Mouse (Mus musculus): ENCODE measurements around the gene Snx21.

Snx21 gene

GRCm38 (mm10) chr2:164794293-164794692, 8.7 kb downstream of the Snx21 start:
- peak; percentile 95 for DNase-seq (ENCODE audit: low read depth)

- no peak for DNase-seq (ENCODE audit: low read depth)
Measured at GRCm38 (mm10) chr2:164795868-164796267, 10.2 kb downstream of the Snx21 start.

DNA sequence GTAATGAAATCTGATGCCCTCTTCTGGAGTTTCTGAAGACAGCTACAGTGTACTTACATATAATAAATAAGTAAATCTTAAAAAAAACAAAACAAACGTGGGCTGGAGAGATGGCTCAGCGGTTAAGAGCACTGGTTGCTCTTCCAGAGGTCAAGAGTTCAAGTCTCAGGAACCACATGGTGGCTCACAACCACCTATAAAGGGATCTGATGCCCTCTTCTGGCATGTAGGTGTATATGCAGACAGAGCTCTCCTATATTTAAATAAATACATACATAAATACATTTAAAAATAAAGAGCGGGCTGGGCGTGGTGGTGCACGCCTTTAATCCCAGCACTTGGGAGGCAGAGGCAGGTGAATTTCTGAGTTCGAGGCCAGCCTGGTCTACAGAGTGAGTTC, 12.9 kb downstream of the Snx21 start:
- DNase-seq (ENCODE audit: low read depth), result peak; percentile 53

- DNase-seq (ENCODE audit: low read depth), result no peak
Measured at GRCm38 (mm10) chr2:164800252-164801004, 14.8 kb downstream of the Snx21 start.

DNA sequence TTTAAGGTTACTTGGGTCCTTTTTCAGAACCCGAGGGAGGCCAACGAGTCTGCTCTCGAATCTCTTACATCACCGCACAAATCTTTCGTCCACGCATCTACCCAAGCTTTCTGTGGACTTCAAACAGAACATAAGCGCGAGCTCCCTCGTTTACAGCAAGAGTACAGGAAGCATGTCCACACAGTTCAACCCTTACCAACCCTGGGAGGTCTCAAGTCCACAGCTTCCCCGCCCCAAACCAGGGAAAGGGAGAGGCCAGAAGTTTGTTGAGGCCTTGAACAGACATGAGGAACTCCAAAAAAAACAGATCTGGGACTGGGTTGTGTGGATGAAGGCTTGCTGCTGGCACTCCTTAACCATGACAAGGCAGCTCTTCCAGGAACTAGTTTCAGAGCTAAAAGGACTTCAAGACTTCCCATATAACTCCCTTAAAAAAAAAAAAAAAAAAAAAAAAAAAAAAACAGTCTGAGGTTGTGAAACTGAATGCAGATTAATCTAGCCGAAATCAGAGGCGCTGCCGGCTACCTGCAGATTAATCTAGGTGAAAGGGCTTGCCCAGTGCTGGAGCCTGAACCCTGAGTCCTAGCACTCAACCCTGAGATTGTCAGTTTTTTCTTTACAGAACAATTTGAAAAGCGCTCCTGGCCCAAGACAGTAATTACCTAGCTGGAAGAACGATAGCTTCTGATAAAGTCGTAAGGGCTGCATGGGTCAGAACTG, 17.7 kb downstream of the Snx21 start:
- no peak for DNase-seq (ENCODE audit: low read depth)

DNA sequence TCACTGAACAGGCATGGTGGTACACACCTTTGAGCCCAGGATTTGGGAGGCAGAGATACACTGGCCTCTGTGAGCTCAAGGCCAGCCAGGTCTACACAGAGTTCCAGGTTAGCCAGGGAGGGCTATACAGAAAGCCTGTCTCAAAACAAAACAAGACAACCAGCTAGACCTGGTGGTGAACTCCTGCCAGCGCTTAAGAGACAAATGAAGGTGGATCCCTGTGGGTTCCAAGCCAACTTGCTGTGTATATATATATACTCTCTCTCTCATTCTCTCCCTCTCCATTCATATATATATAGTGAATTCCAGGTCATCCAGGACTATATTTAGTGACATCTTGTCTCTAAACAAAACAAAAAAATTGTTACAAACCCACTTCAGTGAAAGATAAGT, 18.3 kb downstream of the Snx21 start:
- DNase-seq (ENCODE audit: low read depth), result no peak

DNA sequence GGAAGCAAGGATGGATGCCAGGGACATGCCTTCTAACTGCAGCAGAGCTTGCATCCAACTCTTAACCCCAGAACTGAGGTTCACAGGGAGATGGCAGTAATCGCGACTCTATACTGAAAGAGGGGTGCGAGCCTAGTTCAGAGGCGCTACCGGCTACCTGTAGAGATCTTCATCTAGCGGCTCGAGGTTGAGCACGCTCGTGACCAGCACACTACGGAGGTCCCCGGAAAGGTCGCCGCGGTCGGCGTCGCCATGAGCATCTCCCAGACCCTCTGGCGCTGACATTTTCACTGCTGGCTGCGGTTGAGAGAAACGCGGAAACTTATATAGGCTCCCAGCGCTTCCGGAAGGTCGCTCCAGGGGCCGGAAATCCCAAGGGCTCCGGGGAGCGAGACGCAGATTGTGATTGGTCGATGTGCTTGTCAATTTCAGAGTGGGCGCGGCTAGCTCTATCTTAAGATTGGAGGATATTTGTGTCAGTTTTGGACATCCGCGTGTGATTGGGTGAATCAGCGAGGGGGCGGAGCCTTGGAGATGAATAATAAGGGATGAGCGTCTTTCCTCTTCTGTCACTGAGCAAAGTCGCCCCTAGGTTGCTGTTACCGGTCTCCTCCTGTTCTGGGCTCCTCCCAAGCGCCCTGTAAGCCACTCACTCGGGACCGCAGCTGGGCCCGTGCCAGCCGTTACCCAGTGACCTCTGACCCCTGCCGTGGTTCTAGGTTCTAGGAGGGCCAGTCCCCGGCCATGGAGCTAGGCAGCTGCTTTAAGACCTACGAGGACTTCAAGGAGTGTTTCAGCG, 19.1 kb downstream of the Snx21 start, which contains the start of the genes Acot8 and Zswim3:
TSS of gene Acot8 (minus strand) at position 350 of the 799 bp plus-strand sequence.
TSS of gene Zswim3 (plus strand) at position 566 of the 799 bp plus-strand sequence.
- peak; percentile 99 for DNase-seq (ENCODE audit: low read depth)

- no peak for DNase-seq (ENCODE audit: low read depth)
Measured at GRCm38 (mm10) chr2:164805332-164805718, 19.7 kb downstream of the Snx21 start.

- no peak for DNase-seq (ENCODE audit: low read depth)
Measured at GRCm38 (mm10) chr2:164806614-164807013, 21.0 kb downstream of the Snx21 start.

DNA sequence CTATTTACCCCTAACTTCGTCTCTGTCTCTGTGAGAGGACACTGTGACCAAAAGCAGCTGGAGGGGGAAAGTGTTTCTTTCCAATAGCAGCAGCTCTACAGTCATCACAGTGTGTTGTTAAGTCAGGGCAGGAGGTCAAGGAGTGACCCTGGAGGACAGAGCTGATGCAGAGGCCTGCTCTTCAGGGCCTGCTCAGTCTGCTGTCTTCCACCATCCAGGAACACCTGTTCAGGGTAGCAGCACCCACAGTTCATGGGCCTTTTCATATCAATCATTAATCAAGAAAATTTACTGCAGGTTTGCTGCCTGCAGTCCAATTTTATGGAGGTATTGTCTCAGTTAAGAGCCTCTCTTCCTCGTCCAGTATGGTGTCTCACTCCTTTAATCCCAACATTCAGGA, 27.9 kb downstream of the Snx21 start:
- DNase-seq (ENCODE audit: low read depth), result no peak

DNA sequence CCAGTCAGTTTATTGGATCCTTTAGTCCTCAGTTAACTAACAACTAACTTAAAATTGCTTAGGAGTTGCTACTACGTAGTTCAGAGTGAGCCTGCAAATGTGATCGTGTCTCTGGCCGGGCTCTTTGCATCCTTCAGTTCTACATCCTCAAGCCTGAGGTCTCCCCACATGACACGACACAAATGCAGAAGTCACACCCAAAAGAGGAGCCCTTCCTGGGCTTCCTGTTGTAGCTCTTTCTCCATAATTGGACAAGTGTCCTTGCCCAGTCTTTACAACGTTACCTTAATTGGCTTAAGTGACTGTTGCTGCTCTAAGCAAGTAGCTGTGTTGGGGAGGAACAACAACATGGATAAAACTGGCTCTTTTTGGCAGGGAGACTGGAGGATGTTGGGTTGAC, 29.7 kb downstream of the Snx21 start:
- no peak for DNase-seq (ENCODE audit: low read depth)

GRCm38 (mm10) chr2:164815821-164816220, 30.2 kb downstream of the Snx21 start:
- DNase-seq (ENCODE audit: low read depth), result no peak

DNA sequence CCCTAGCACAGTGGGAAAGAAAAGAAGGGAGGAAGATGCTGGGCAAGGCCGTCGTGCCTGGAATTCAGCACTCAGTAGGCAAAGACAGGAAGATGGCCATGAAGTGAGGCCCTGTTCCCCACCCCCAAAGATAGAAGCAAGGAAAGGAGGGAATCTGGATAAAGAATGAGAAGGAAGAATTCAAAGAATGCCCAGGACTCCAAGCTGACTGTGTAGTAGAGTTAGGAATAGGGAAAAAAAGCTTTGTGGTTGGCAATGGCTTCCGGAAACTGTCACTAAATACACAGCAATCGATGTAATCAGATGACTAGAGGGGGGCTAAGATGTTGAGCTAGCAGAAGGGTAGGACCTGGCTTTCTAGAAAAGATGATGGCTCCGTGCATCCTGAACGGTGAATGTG, 31.6 kb downstream of the Snx21 start:
- no peak for DNase-seq (ENCODE audit: low read depth)

GRCm38 (mm10) chr2:164817703-164818102, 32.1 kb downstream of the Snx21 start:
- DNase-seq (ENCODE audit: low read depth), result peak; percentile 36

DNA sequence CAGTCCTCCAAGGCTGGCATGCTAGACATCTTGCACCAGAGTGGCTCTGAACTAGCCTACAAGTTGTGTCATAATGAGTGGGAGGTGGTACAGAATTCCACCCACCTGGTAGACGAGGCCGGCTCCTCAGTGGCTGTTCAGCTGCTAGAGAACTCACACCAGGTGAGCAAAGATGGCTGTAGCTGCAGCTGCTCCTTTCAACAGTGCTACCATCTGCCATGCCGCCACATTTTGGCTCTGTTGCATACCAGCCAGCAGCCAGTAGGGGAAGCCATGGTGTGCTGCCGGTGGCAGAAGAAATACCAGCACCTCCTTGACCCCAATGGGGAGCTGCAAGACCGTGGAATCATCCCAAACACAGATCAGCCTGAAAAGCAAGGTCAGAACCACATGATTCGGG, 35.4 kb downstream of the Snx21 start:
- no peak for DNase-seq (ENCODE audit: low read depth)

DNA sequence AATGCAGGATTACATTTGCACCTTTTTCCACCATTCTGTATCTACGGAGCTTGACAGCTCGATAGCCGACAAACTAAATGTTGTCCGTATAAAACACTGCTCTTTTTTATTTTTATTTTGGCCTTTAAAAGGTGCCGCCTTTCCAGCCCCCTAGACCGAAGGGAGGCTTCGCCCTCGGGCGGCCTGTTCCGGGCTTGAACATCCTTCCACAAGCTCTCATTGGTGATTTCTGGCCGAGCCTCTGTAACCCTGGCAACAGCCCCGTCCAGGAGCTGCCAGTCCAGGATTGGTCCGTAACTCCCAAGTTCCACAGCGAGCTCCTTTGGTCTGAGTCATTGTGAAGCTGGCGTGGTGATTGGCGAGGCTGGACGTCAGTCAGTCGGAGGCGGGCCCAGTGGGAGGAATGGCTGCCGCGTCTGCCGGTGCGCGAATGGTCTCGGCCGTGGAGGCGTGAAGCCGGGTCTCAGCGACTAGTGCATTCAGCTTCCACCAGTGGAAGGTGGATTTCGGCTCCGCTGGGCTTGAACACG, 37.1 kb downstream of the Snx21 start, which contains the start of gene Zswim1:
TSS of gene Zswim1 (plus strand) at position 51 of the 530 bp plus-strand sequence.
- peak; percentile 99 for DNase-seq (ENCODE audit: low read depth)

- peak; percentile 65 for DNase-seq (ENCODE audit: low read depth)
Measured at GRCm38 (mm10) chr2:164823181-164823585, 37.6 kb downstream of the Snx21 start.

DNA sequence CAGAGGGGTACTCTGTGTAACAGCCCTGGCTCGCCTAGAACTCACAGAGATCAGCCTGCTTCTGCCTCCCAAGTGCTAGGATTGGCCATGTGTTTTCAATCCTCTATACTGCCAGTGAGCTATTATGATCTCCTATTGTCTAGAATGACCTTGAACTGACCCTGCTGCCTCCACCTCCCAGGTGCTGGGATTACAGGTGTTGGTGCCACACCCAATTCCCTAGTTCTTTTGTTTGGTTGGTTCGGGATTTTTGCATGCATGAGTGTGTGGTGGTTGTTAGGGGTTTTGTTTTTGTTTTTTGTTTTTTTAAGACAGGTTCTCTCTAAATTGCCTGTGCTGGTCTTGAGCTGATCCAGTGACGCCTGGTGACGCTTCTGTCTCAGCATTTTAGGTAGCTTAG, 38.3 kb downstream of the Snx21 start:
- DNase-seq (ENCODE audit: low read depth), result no peak

DNA sequence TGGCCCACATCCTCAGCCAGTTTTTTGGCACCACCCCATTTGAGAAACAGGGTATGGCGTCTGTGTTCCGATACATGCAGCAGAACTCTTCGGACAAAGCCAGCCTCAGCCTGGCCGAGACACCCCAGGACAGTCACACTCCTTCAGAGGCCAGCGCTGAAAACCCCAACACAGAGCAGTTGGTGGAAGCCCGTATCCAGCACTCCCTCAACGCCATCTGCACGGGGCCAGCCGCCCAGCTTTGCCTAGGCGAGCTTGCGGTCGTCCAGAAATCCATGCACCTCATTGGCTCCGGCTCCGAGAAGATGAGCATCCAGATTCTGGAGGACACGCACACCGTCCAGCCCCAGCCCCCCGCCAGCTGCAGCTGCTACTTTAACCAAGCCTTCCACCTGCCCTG, 39.9 kb downstream of the Snx21 start:
- no peak for DNase-seq (ENCODE audit: low read depth)

- no peak for DNase-seq (ENCODE audit: low read depth)
Measured at GRCm38 (mm10) chr2:164827146-164827850, 41.7 kb downstream of the Snx21 start.

- DNase-seq (ENCODE audit: low read depth), result no peak
Measured at GRCm38 (mm10) chr2:164828437-164828836, 42.8 kb downstream of the Snx21 start, which contains the start of gene Spata25. Gene Spata25, minus strand, starts transcription at chr2:164828537.
